Mouse (Mus musculus) CH12.LX (cell line): ENCODE measurements around the gene Ttc7.

ENCODE experiments used
- CHD2 ChIP-seq: IDR thresholded peaks from 2 replicates; pipeline ENCODE4 v1.6.1; 2011; ENCODE audit warnings: low read length, improper control_type of control experiment
- CTCF ChIP-seq, 2 experiments: IDR thresholded peaks in 1 of 2; conservative IDR thresholded peaks in 1 of 2; 2 replicates each; pipeline ENCODE4 v1.5.1; 2011 to 2012; ENCODE audit warnings: low read depth in 2 of 2, low read length in 2 of 2, improper control_type of control experiment in 1 of 2, inconsistent platforms in 1 of 2, mild to moderate bottlenecking in 1 of 2, moderate library complexity in 1 of 2
- ELF1 ChIP-seq: IDR thresholded peaks from 2 replicates; pipeline ENCODE4 v1.6.1; 2014; ENCODE audit warnings: low read depth, mild to moderate bottlenecking, inconsistent platforms, low read length, improper control_type of control experiment
- EP300 ChIP-seq: IDR thresholded peaks from 2 replicates; pipeline ENCODE4 v1.6.1; 2011; ENCODE audit warnings: low read length, improper control_type of control experiment
- ZC3H11A ChIP-seq: IDR thresholded peaks from 2 replicates; pipeline ENCODE4 v1.6.1; 2012; ENCODE audit warnings: low read depth, mild to moderate bottlenecking, inconsistent platforms, low read length, improper control_type of control experiment

DNA sequence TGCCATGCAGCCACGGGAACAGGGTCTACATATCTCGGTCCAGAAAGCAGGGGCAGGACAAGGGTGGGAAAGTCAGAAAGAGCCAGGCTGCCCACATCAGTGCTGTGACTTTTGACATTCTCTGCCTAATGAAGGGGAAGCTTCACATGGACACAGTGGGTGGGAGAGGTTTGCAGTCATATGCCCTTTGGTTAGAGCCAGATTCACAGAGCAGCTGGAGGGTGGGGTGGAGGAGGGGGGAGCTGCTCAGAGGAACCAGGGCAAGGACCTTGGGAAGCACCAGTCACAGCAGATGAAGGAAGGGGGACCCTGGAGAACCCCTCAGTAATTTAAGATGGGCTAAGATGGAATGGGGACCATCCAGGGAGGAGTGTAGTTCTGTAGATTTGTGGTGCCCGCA lies 103.1 kb downstream of the Ttc7 start:
- TF ChIP-seq CHD2 (no peak), CTCF (conservative IDR thresholded peaks at IDR 0.05 in 1 of 2, IDR thresholded peaks at IDR 0.05 in 1 of 2; ENCODE audit: low read depth in 2 of 2, low read length in 2 of 2) (no peak), EP300 (no peak), ELF1 (no peak), ZC3H11A (no peak)
